Mouse (Mus musculus): ENCODE measurements at regions not wholly inside any gene's neighbourhood (a gene's known extent, or its start where the extent isn't known, plus 50 kb on each side); places are given as distances from the start of the nearest gene placed in this dataset.

DNA sequence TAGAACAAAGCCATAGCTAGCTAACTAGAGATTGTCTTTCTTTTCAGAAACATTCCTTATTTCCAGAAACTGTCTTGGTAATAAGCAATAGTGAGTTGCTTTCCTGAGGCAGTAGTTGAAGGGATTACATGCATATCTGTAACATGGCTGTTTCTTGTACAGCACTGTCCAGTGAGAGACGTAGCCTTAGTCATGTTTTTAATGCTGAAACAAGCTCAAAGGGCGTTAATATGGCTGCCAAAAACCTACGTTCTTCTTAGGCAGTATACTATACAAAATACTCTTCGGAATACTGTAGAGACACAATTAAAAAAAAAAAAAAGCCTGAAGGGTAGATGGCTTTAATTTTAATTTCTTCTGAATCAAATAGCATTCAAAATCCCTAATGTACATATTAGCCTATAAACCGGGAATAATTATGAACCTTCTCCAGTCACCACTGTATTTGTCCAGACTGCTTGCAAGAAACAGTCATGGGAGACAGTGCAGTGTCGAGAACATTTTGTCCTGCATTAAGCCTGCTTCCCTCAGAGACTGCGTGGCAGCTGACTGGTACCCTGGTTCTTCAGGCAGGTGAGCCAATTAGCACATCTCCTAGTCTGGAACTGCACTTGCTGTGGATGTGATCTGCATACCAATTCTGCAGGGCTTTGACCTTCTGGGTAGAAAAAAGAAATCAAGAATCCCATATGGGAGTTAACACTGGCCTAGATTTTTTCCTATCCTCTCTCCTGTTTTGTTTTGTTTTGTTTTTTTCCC is 854.7 kb upstream of the Stxbp6 start:
- in situ Hi-C loops (cut with MboI, MseI) = no loop called here
